Mouse (Mus musculus) heart, adult 2 months (tissue): ENCODE data around the gene Pms2. TPM values are rescaled to one million over a fixed set of nuclear protein-coding genes. Genes with fewer than 3 reads are reported as not detected.

Experiments
- DNase-seq, 2 experiments: peaks; one replicate each; pipeline ENCODE4 v3.0.0; 2021
- H3K27ac ChIP-seq: fragments of 200-600 bp; 2 replicates; pipeline ENCODE4 v1.8.1; 2022
- H3K27me3 ChIP-seq: fragments of 200-500 bp; 2 replicates; pipeline ENCODE4 v1.6.1; 2012; ENCODE audit warnings: mild to moderate bottlenecking, low read length, inconsistent platforms, mixed read lengths; ENCODE audit not compliant: control insufficient read depth, insufficient read depth
- H3K36me3 ChIP-seq: fragments of 200-500 bp; 2 replicates; pipeline ENCODE4 v1.6.1; 2012; ENCODE audit warnings: low read length, inconsistent platforms; ENCODE audit not compliant: control insufficient read depth, insufficient read depth
- H3K4me1 ChIP-seq: fragments of 200-500 bp; 2 replicates; pipeline ENCODE4 v1.6.1; 2011; ENCODE audit warnings: low read length; ENCODE audit not compliant: control insufficient read depth, insufficient read depth
- H3K4me3 ChIP-seq: fragments of 200-600 bp; 2 replicates; pipeline ENCODE4 v1.8.1; 2022
- H3K79me2 ChIP-seq: fragments of 200-500 bp; replicated peaks from 2 replicates; pipeline ENCODE4 v1.6.1; 2012; ENCODE audit warnings: mild to moderate bottlenecking, inconsistent platforms, low read length, moderate library complexity, mixed read lengths; ENCODE audit not compliant: control insufficient read depth, insufficient read depth
- H3K9ac ChIP-seq: fragments of 200-500 bp; 2 replicates; pipeline ENCODE4 v1.6.1; 2012; ENCODE audit warnings: low read depth, mild to moderate bottlenecking, control low read depth, inconsistent platforms, low read length, mixed read lengths
- CTCF ChIP-seq: fragments of 200-600 bp; IDR thresholded peaks from 2 replicates; pipeline ENCODE4 v1.8.1; 2022; ENCODE audit warnings: antibody characterized with exemption, mild to moderate bottlenecking, moderate library complexity
- EP300 ChIP-seq: fragments of 200-500 bp; IDR thresholded peaks from 2 replicates; pipeline ENCODE4 v1.6.1; 2011; ENCODE audit warnings: low read depth, low read length, control low read depth; ENCODE audit not compliant: insufficient read depth
- POLR2A ChIP-seq: fragments of 200-500 bp; IDR thresholded peaks from 2 replicates; pipeline ENCODE4 v1.6.1; 2011; ENCODE audit warnings: mild to moderate bottlenecking, low read depth, low read length, control low read depth; ENCODE audit not compliant: insufficient read depth
- WGBS: fragments of 180-500 bp; shearing (Covaris S2); methylation state at CpG from one replicate; pipeline ENCODE4 v1.1.7; 2018; 5-methylcytosine and 5-hydroxymethylcytosine counted together
- intact Hi-C: fragments of 180-260 bp; cut with DNase I; formaldehyde crosslinking; loops from one replicate; pipeline ENCODE4 v1.15.1; 2025
- polyA plus RNA-seq: library from polyadenylated mRNA; depleted of rRNA; stranded (reverse); fragments of >200 nt; gene quantifications from 2 replicates; pipeline ENCODE4 v1.2.3, GENCODE M21; 2012
- total RNA-seq, 2 experiments: library from RNA; stranded (reverse); gene quantifications; 2 replicates each; pipeline ENCODE4 v1.2.3; 2021

Gene Pms2
- total and polyA plus RNA-seq, 3 experiments: 1.5 to 3.5 (median 3.3) TPM

GRCm38 (mm10) chr5:143929291-143929690, 19.5 kb downstream of the Pms2 start:
- Histone ChIP-seq H3K27ac (no peak overlapping the region), H3K9ac (no peak overlapping the region), H3K79me2 (no peaks in the 10 kb centered on the region), H3K4me1 (no peaks in the 10 kb centered on the region), H3K4me3 (no peak overlapping the region), H3K27me3 (no peaks in the 10 kb centered on the region), H3K36me3 (no peaks in the 10 kb centered on the region; the same call in 1 of the 2 replicates)
- WGBS: 93% methylated on average over 4 of the region's 4 CpGs
- DNase-seq: no peak
- intact Hi-C loops: no loop called here
- no peak for TF ChIP-seq EP300
- no peak for TF ChIP-seq CTCF
- no peak for TF ChIP-seq POLR2A

DNA sequence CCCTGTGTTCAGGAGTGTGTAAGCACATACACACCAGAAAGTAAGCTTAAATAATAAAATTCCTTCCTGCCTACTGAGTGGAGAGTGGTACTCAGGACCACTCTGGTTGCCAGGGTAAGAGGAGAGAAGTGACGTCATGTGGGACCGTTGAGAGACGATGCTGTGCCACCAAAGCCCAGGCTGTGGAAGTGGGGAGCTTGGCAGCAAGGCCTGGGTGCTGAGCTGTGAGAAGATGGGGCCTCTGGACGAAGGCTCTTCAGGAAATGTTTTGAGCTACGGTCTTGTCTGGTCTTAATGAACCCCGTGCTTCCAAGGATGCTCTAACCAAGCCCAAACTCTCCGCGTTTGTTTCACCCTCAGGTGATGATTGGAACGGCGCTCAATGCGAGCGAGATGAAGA, 20.9 kb downstream of the Pms2 start:
- WGBS: 92% methylated on average over 12 of the region's 12 CpGs
- Histone ChIP-seq H3K9ac (no peak overlapping the region), H3K4me1 (no peaks in the 10 kb centered on the region), H3K27ac (no peak overlapping the region), H3K36me3 (no peaks in the 10 kb centered on the region; the same call in 1 of the 2 replicates), H3K27me3 (no peaks in the 10 kb centered on the region), H3K4me3 (no peak overlapping the region), H3K79me2 (no peaks in the 10 kb centered on the region)
- intact Hi-C loops: no loop called here
- TF ChIP-seq CTCF (no peak), POLR2A (no peak), EP300 (no peak)
- no peak for DNase-seq

DNA sequence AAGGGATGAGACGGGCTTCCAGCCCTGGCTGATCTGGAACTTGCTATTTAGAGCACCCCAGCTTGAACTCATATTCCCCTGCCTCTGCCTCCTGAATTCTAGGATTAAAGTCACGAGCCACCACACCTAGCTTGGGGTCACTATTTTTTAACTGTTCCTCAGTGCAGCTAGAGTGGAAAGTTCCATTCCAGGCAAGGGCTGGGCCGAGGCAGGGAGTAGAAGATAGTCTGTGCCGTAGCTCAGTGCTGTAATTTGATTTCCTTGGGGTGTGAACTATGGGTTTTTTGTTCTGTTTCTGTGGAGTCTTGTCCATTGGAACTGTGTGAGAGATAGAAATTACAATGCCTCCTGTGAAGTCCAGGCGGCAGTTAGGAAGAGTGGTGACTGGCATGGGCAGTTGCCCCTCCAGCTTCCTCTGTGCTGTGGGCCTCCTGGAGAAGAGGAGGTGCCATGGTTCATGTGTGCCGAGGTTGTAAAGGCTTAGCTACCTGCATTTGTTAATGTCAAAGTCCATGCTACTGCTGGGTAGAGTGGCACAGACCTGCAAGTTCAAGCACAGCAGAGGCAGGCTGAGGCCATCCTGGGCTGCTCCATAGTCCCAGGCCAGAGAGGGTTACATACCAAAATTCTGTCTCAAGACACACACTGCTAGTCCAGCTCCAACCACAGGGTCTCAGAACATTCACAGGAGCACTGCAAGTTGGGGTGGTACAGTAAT, 22.3 kb downstream of the Pms2 start:
- no peaks in the 10 kb centered on the region for H3K27me3 ChIP-seq
- WGBS: 83% methylated on average over 6 of the region's 6 CpGs
- no peaks in the 10 kb centered on the region for H3K4me1 ChIP-seq
- DNase-seq: no peak
- H3K27ac ChIP-seq: no peak overlapping the region
- no peak for TF ChIP-seq POLR2A
- TF ChIP-seq EP300: no peak
- TF ChIP-seq CTCF: no peak
- intact Hi-C loops: no loop called here
- H3K9ac ChIP-seq: no peak overlapping the region
- no peaks in the 10 kb centered on the region for H3K36me3 ChIP-seq
- no peaks in the 10 kb centered on the region for H3K79me2 ChIP-seq
- no peak overlapping the region for H3K4me3 ChIP-seq

DNA sequence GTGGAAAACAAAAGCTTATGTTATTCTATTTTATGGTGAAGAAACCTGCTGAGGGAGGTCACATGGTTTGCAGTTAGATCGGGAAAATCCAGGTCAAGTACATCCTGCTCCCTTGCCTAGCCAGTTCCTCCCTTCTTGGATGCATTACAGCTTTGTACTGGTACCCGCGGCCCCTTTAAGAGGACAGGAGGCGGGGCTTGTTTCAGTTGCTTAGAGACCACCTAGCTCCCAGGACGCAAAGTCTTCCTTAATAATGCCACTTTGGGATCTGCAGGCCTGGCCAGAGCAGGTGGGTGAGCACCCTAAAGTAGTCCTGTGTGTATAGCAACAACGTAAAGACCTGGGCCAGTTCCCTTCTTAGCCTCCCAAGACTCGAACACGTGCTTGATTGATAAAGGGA, 23.1 kb downstream of the Pms2 start, which contains the start of gene Rsph10b:
Rsph10b (plus strand) TSS at position 205 of the 400 bp plus-strand sequence.
- DNase-seq: no peak
- H3K27me3 ChIP-seq: no peaks in the 10 kb centered on the region
- intact Hi-C loops: no loop called here
- H3K9ac ChIP-seq: no peak within 1 kb of the TSS
- H3K79me2 ChIP-seq: no peaks in the 10 kb centered on the region
- no peaks in the 10 kb centered on the region for H3K4me1 ChIP-seq
- WGBS: 29% methylated on average over 8 of the region's 8 CpGs
- TF ChIP-seq POLR2A (no peak), EP300 (no peak), CTCF (no peak)
- H3K27ac ChIP-seq: no peak within 1 kb of the TSS
- no peaks in the 10 kb centered on the region for H3K36me3 ChIP-seq
- H3K4me3 ChIP-seq: no peak within 1 kb of the TSS

GRCm38 (mm10) chr5:143933414-143933813, 23.6 kb downstream of the Pms2 start:
- H3K27me3 ChIP-seq: no peaks in the 10 kb centered on the region
- no peaks in the 10 kb centered on the region for H3K79me2 ChIP-seq
- H3K36me3 ChIP-seq: no peaks in the 10 kb centered on the region
- no peak overlapping the region for H3K9ac ChIP-seq
- H3K27ac ChIP-seq: no peak overlapping the region
- intact Hi-C loops: no loop called here
- TF ChIP-seq POLR2A (no peak), EP300 (no peak), CTCF (no peak)
- WGBS: 89% methylated on average over 11 of the region's 11 CpGs
- no peak overlapping the region for H3K4me3 ChIP-seq
- H3K4me1 ChIP-seq: no peaks in the 10 kb centered on the region
- no peak for DNase-seq

DNA sequence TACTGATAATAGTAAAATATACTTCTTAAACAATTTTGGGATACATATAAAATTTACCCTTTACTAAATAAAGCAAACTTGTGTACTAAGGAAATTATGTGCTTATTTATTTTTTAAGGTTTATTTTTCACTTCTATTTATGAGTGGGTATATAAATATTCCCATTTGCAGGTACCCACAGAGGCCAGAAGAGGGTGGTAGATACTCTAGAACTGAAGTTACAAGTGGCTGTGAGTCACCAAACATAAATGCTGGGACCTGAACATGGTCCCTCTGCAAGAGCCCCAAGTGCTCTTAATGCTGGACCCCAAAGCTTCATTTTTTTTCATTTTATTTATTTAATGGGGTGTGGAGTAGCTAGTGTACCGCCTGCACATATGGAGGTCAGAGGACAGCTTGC, 24.1 kb downstream of the Pms2 start:
- TF ChIP-seq EP300 (no peak), CTCF (no peak), POLR2A (no peak)
- intact Hi-C loops: no loop called here
- 98% methylated on average over 1 of the region's 1 CpGs for WGBS
- Histone ChIP-seq H3K4me3 (no peak overlapping the region), H3K36me3 (no peaks in the 10 kb centered on the region), H3K27me3 (no peaks in the 10 kb centered on the region), H3K79me2 (no peaks in the 10 kb centered on the region), H3K27ac (no peak overlapping the region), H3K4me1 (no peaks in the 10 kb centered on the region), H3K9ac (no peak overlapping the region)
- DNase-seq: no peak
